Mouse (Mus musculus): ENCODE data around the gene Pum3.
"Not testable (repeated sequence)": the region's sequence is repeated elsewhere in the genome, so short reads cannot be mapped to it uniquely, and the experiment has no call there.

Gene Pum3

GRCm38 (mm10) chr19:27410751-27411150 is 18.9 kb downstream of the Pum3 start:
- H3K36me3 ChIP-seq (ENCODE audit: control insufficient read depth, insufficient read depth, low read length, poor library complexity, severe bottlenecking) = peaks cover 6% of the 10 kb centered on the region
- DNase-seq (ENCODE audit: low read depth, low spot score) = no peak

GRCm38 (mm10) chr19:27409782-27410181 is 19.8 kb downstream of the Pum3 start:
- Histone ChIP-seq H3K36me3 (ENCODE audit: control insufficient read depth, insufficient read depth, low read length, poor library complexity, severe bottlenecking) (peaks cover 4% of the 10 kb centered on the region), H3K27me3 (ENCODE audit: control insufficient read depth, insufficient read depth, low read length, poor library complexity, severe bottlenecking) (no peaks in the 10 kb centered on the region)
- no peak for DNase-seq (ENCODE audit: low read depth, low spot score)

More at GRCm38 (mm10) chr19:27410751-27411150, 18.9 kb downstream of the Pum3 start:
- H3K27me3 ChIP-seq (ENCODE audit: control insufficient read depth, insufficient read depth, low read length, poor library complexity, severe bottlenecking) = no peaks in the 10 kb centered on the region

GRCm38 (mm10) chr19:27409196-27409595 is 20.4 kb downstream of the Pum3 start:
- Histone ChIP-seq H3K36me3 (ENCODE audit: control insufficient read depth, insufficient read depth, low read length, poor library complexity, severe bottlenecking) (peaks cover 4% of the 10 kb centered on the region), H3K27me3 (ENCODE audit: control insufficient read depth, insufficient read depth, low read length, poor library complexity, severe bottlenecking) (no peaks in the 10 kb centered on the region)
- DNase-seq (ENCODE audit: low read depth, low spot score) = no peak

GRCm38 (mm10) chr19:27397797-27398196 is 31.8 kb downstream of the Pum3 start:
- Histone ChIP-seq H3K27me3 (ENCODE audit: control insufficient read depth, insufficient read depth, low read length, poor library complexity, severe bottlenecking) (no peaks in the 10 kb centered on the region), H3K36me3 (ENCODE audit: control insufficient read depth, insufficient read depth, low read length, poor library complexity, severe bottlenecking) (peaks cover 16% of the 10 kb centered on the region)
- DNase-seq (ENCODE audit: low read depth, low spot score) = no peak

- DNase-seq (ENCODE audit: low read depth, low spot score) = no peak
- Histone ChIP-seq H3K36me3 (ENCODE audit: control insufficient read depth, insufficient read depth, low read length, poor library complexity, severe bottlenecking) (peaks cover 17% of the 10 kb centered on the region), H3K27me3 (ENCODE audit: control insufficient read depth, insufficient read depth, low read length, poor library complexity, severe bottlenecking) (no peaks in the 10 kb centered on the region)
Measured at GRCm38 (mm10) chr19:27397223-27397622, 32.4 kb downstream of the Pum3 start.

GRCm38 (mm10) chr19:27396719-27397118 is 32.9 kb downstream of the Pum3 start:
- H3K27me3 ChIP-seq (ENCODE audit: control insufficient read depth, insufficient read depth, low read length, poor library complexity, severe bottlenecking) = no peaks in the 10 kb centered on the region

GRCm38 (mm10) chr19:27395936-27396335 is 33.7 kb downstream of the Pum3 start:
- no peak for DNase-seq (ENCODE audit: low read depth, low spot score)
- Histone ChIP-seq H3K36me3 (ENCODE audit: control insufficient read depth, insufficient read depth, low read length, poor library complexity, severe bottlenecking) (peaks cover 18% of the 10 kb centered on the region), H3K27me3 (ENCODE audit: control insufficient read depth, insufficient read depth, low read length, poor library complexity, severe bottlenecking) (no peaks in the 10 kb centered on the region)

More at GRCm38 (mm10) chr19:27396719-27397118, 32.9 kb downstream of the Pum3 start:
- no peak for DNase-seq (ENCODE audit: low read depth, low spot score)
- peaks cover 19% of the 10 kb centered on the region for H3K36me3 ChIP-seq (ENCODE audit: control insufficient read depth, insufficient read depth, low read length, poor library complexity, severe bottlenecking)

- DNase-seq (ENCODE audit: low read depth, low spot score) = peak; percentile 6
- Histone ChIP-seq H3K27me3 (ENCODE audit: control insufficient read depth, insufficient read depth, low read length, poor library complexity, severe bottlenecking) (no peaks in the 10 kb centered on the region), H3K36me3 (ENCODE audit: control insufficient read depth, insufficient read depth, low read length, poor library complexity, severe bottlenecking) (peaks cover 20% of the 10 kb centered on the region)
Measured at GRCm38 (mm10) chr19:27395481-27395880, 34.1 kb downstream of the Pum3 start.

- DNase-seq (ENCODE audit: low read depth, low spot score) = no peak
- H3K36me3 ChIP-seq (ENCODE audit: control insufficient read depth, insufficient read depth, low read length, poor library complexity, severe bottlenecking) = peaks cover 20% of the 10 kb centered on the region
- H3K27me3 ChIP-seq (ENCODE audit: control insufficient read depth, insufficient read depth, low read length, poor library complexity, severe bottlenecking) = no peaks in the 10 kb centered on the region
Measured at GRCm38 (mm10) chr19:27394341-27394990, 35.2 kb downstream of the Pum3 start.

- Histone ChIP-seq H3K36me3 (ENCODE audit: control insufficient read depth, insufficient read depth, low read length, poor library complexity, severe bottlenecking) (peaks cover 15% of the 10 kb centered on the region), H3K27me3 (ENCODE audit: control insufficient read depth, insufficient read depth, low read length, poor library complexity, severe bottlenecking) (no peaks in the 10 kb centered on the region)
- no peak for DNase-seq (ENCODE audit: low read depth, low spot score)
Measured at GRCm38 (mm10) chr19:27392431-27392830, 37.2 kb downstream of the Pum3 start.

- Histone ChIP-seq H3K27me3 (ENCODE audit: control insufficient read depth, insufficient read depth, low read length, poor library complexity, severe bottlenecking) (no peaks in the 10 kb centered on the region), H3K36me3 (ENCODE audit: control insufficient read depth, insufficient read depth, low read length, poor library complexity, severe bottlenecking) (peaks cover 14% of the 10 kb centered on the region)
- DNase-seq (ENCODE audit: low read depth, low spot score) = no peak
Measured at GRCm38 (mm10) chr19:27391344-27391743, 38.3 kb downstream of the Pum3 start.

GRCm38 (mm10) chr19:27389566-27389965 is 40.1 kb downstream of the Pum3 start:
- not testable (repeated sequence) for H3K36me3 ChIP-seq (ENCODE audit: control insufficient read depth, insufficient read depth, low read length, poor library complexity, severe bottlenecking); H3K27me3 ChIP-seq (ENCODE audit: control insufficient read depth, insufficient read depth, low read length, poor library complexity, severe bottlenecking); DNase-seq (ENCODE audit: low read depth, low spot score)

- H3K27me3 ChIP-seq (ENCODE audit: control insufficient read depth, insufficient read depth, low read length, poor library complexity, severe bottlenecking) = no peaks in the 10 kb centered on the region
- H3K36me3 ChIP-seq (ENCODE audit: control insufficient read depth, insufficient read depth, low read length, poor library complexity, severe bottlenecking) = no peaks in the 10 kb centered on the region
- no peak for DNase-seq (ENCODE audit: low read depth, low spot score)
Measured at GRCm38 (mm10) chr19:27385304-27385703, 44.3 kb downstream of the Pum3 start.

- H3K27me3 ChIP-seq (ENCODE audit: control insufficient read depth, insufficient read depth, low read length, poor library complexity, severe bottlenecking) = no peaks in the 10 kb centered on the region
- no peak for DNase-seq (ENCODE audit: low read depth, low spot score)
- H3K36me3 ChIP-seq (ENCODE audit: control insufficient read depth, insufficient read depth, low read length, poor library complexity, severe bottlenecking) = no peaks in the 10 kb centered on the region
Measured at GRCm38 (mm10) chr19:27383266-27383665, 46.4 kb downstream of the Pum3 start.

GRCm38 (mm10) chr19:27382131-27382530 is 47.5 kb downstream of the Pum3 start:
- H3K27me3 ChIP-seq (ENCODE audit: control insufficient read depth, insufficient read depth, low read length, poor library complexity, severe bottlenecking) = no peaks in the 10 kb centered on the region
- DNase-seq (ENCODE audit: low read depth, low spot score) = no peak
- no peaks in the 10 kb centered on the region for H3K36me3 ChIP-seq (ENCODE audit: control insufficient read depth, insufficient read depth, low read length, poor library complexity, severe bottlenecking)

Data from splenic B cell, adult 2 months (primary cell).